Mouse (Mus musculus) thymus, adult 2 months (tissue): ENCODE measurements around the gene Gm28308. TPM values are rescaled to one million over a fixed set of nuclear protein-coding genes. Genes with fewer than 3 reads are reported as not detected.

Source experiments
- DNase-seq: peaks from one replicate; pipeline ENCODE4 v3.0.0; 2021
- H3K27ac ChIP-seq: fragments of 200-500 bp; 2 replicates; pipeline ENCODE4 v1.5.1; 2012; ENCODE audit warnings: low read length, control low read depth; ENCODE audit not compliant: control insufficient read depth, insufficient read depth
- H3K27me3 ChIP-seq: fragments of 200-500 bp; 2 replicates; pipeline ENCODE4 v1.6.1; 2012; ENCODE audit warnings: mild to moderate bottlenecking, low read length, moderate library complexity, mixed read lengths; ENCODE audit not compliant: control insufficient read depth, insufficient read depth
- H3K36me3 ChIP-seq: fragments of 200-500 bp; 2 replicates; pipeline ENCODE4 v1.6.1; 2012; ENCODE audit warnings: mild to moderate bottlenecking, low read length, moderate library complexity; ENCODE audit not compliant: control insufficient read depth, insufficient read depth
- H3K4me1 ChIP-seq: fragments of 200-500 bp; replicated peaks from 2 replicates; pipeline ENCODE4 v1.6.1; 2012; ENCODE audit warnings: low read length; ENCODE audit not compliant: control insufficient read depth, insufficient read depth
- H3K4me3 ChIP-seq: fragments of 200-500 bp; 2 replicates; pipeline ENCODE4 v1.5.1; 2012; ENCODE audit warnings: mild to moderate bottlenecking, low read length, control low read depth, moderate library complexity; ENCODE audit not compliant: control insufficient read depth, insufficient read depth
- CTCF ChIP-seq: fragments of 200-500 bp; IDR thresholded peaks from 2 replicates; pipeline ENCODE4 v1.5.1; 2012; ENCODE audit warnings: mild to moderate bottlenecking, control low read depth, low read length, moderate library complexity, borderline replicate concordance; ENCODE audit not compliant: control insufficient read depth, poor library complexity, insufficient read depth; ENCODE audit errors: extremely low read depth
- POLR2A ChIP-seq: fragments of 200-500 bp; IDR thresholded peaks from 2 replicates; pipeline ENCODE4 v1.6.1; 2012; ENCODE audit warnings: mild to moderate bottlenecking, low read length, control low read depth, moderate library complexity; ENCODE audit not compliant: control insufficient read depth, poor library complexity, insufficient read depth; ENCODE audit errors: extremely low read depth
- WGBS: fragments of 180-500 bp; shearing (Covaris S2); methylation state at CpG from one replicate; pipeline ENCODE4 v1.1.7; 2018; 5-methylcytosine and 5-hydroxymethylcytosine counted together
- polyA plus RNA-seq: library from polyadenylated mRNA; depleted of rRNA; stranded (reverse); fragments of >200 nt; gene quantifications from 2 replicates; pipeline ENCODE4 v1.2.3, GENCODE M21; 2012

The Gm28308 gene
- polyA plus RNA-seq, 1 experiment, result 0.24 TPM

DNA sequence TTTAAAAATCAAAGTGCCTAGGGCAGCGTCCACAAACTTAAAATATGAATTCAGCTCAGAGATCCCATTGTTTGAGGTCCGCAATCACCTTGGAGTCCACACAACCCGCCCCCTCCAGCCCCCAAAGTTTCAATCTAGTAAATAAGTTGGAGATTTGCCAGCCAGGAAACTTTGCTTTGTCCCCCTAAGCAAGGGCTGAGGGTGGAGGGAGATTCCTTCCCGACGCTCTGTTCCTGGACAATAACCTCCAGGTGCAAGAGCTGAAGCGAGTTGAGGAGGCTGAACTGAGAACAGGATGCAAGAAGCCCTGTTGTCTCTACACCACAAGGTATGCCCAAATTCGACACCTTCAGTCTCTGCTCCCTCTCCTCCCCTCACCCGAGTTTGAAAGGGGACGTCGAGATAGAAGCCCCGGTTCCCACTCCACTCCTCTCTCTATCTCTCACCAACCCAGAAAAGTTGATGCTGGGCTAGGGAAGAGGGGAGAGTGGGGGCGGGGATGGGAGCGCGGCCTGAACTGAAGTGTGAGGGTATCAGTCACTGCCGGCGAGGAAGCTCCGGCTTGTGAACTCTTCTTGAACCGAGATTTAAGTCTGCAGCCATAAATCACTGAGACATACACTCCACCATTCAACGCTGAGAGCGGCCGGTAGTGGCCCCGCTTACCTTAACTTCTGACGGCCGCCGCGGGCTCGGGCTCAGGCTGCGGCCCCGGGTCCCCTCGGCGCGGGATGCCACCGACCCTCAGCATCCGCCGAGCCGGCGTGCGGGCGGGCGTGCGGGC is 38.0 kb downstream of the Gm28308 start:
- Histone ChIP-seq H3K4me3 (no peak overlapping the region), H3K36me3 (no peaks in the 10 kb centered on the region), H3K4me1 (no peaks in the 10 kb centered on the region), H3K27me3 (no peaks in the 10 kb centered on the region), H3K27ac (no peak overlapping the region)
- no peak for DNase-seq
- WGBS, result 86% methylated on average over 41 of the region's 41 CpGs
- TF ChIP-seq CTCF (no peak), POLR2A (no peak)

DNA sequence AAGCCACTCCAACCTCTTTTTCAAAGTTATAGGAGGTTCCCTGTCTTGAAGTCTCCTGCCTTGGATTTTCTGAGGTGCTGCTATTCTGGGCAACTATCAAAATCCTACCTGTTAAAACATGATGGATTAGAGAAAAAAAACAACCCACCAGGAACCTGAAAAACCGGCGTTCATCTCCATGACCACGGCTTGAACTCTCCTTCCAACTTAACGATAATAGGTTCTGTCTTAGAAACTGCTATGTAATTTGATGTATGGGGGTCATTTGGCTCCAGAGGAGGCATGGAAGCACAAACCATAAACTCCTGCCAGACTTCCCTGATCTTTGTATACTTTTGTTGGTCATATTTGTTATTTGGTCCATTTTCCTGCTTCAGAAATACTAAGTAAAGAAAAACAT is 39.5 kb downstream of the Gm28308 start:
- no peak overlapping the region for H3K27ac ChIP-seq
- no peak overlapping the region for H3K4me3 ChIP-seq
- no peaks in the 10 kb centered on the region for H3K27me3 ChIP-seq
- 89% methylated on average over 4 of the region's 4 CpGs for WGBS
- no peaks in the 10 kb centered on the region for H3K4me1 ChIP-seq
- H3K36me3 ChIP-seq, result no peaks in the 10 kb centered on the region
- DNase-seq, result no peak
- no peak for TF ChIP-seq POLR2A

DNA sequence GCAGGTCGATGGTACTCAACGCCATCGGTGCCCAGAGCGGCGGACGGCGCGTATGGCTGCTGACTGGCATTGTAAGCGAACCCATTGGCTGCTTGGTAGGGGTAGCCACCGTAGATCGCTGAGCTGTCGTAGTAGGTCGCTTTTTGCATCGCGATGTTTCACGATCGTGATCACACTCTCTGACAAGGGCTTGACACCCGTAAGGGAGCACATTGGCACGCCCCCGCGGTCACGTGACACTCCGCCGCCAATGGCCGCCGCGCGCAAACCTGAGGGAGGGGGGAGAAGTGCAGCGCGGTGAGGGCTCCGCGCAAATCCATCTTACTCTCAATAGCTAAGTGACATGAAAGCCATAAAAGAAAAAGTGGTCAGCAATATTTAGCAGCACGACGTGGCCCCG is 40.6 kb downstream of the Gm28308 start:
- Histone ChIP-seq H3K4me1 (no peaks in the 10 kb centered on the region), H3K4me3 (no peak overlapping the region), H3K27ac (peak overlapping the region; percentile 45; the same call in 1 of the 2 replicates), H3K36me3 (no peaks in the 10 kb centered on the region), H3K27me3 (0 out of 2 replicates have a peak, but pooled peaks cover 2% of the 10 kb centered on the region)
- TF ChIP-seq POLR2A (no peak), CTCF (no peak)
- WGBS, result 90% methylated on average over 35 of the region's 35 CpGs
- no peak for DNase-seq

DNA sequence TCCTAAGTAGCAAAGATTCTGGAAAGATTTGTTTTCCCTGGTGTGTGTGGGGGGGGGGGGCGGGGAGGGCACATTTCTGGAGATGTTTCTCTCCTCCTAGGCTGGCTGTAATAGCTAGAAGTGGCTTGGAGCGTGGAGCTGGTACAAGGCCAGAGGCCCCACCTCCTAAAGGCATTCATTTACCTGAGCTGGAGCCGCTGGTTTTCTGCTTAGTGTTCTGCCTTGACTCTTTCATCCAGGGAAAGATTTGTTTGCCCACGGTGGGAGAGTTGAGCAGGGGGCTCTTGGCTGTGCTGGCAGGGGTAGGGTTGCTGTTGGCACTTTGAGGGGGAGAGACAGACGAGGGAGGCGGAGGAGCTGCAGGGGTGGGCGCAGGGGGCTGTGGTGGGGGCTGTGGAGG is 41.2 kb downstream of the Gm28308 start:
- DNase-seq, result no peak
- TF ChIP-seq POLR2A, result no peak
- TF ChIP-seq CTCF, result no peak
- H3K4me3 ChIP-seq, result no peak overlapping the region

DNA sequence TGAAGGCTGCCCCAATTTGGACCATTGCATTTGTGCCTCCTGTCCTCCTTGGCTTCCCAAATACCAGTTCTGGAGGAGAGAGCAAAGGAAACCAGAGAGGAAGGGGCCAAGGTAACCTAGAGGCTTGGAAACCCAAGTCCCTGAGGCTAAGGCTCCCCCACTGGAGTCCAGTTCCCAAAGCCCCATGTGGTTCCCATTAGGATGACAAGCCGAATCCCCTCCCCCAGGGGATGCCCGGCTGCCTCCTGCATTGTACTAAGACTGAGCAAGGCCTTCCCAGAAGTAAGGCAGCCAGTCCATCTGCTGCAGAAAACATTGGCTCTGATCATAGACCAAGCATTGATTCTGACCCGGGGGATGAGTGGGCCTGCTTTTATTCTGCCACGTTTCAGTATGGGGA is 41.8 kb downstream of the Gm28308 start:
- Histone ChIP-seq H3K27ac (no peak overlapping the region), H3K4me3 (no peak overlapping the region), H3K4me1 (no peaks in the 10 kb centered on the region), H3K36me3 (no peaks in the 10 kb centered on the region), H3K27me3 (0 out of 2 replicates have a peak, but pooled peaks cover 2% of the 10 kb centered on the region)
- TF ChIP-seq POLR2A (no peak), CTCF (no peak)
- WGBS, result 90% methylated on average over 4 of the region's 4 CpGs
- no peak for DNase-seq

More for the DNA sequence above, 41.2 kb downstream of the Gm28308 start:
- Histone ChIP-seq H3K27ac (no peak overlapping the region; the same call in 1 of the 2 replicates), H3K27me3 (0 out of 2 replicates have a peak, but pooled peaks cover 2% of the 10 kb centered on the region), H3K36me3 (no peaks in the 10 kb centered on the region), H3K4me1 (no peaks in the 10 kb centered on the region)
- WGBS, result 98% methylated on average over 7 of the region's 7 CpGs

DNA sequence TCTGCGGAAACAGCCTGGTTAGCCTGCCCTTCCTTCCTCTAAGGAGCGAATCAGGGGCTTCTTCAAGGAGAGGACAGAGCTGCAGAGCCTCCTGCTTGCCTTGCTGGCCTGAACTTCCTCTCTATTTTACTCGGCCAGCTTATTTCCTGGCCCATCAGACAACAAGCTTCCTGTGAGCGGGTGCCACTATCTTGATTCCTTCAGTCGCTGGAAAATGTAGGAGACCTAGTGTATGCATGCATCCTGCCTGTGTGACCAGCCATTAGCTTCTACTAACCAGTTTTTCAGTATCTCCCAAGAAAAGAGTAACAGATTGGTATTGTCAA is 42.3 kb downstream of the Gm28308 start:
- Histone ChIP-seq H3K27ac (no peak overlapping the region), H3K4me1 (no peaks in the 10 kb centered on the region), H3K36me3 (no peaks in the 10 kb centered on the region), H3K27me3 (0 out of 2 replicates have a peak, but pooled peaks cover 2% of the 10 kb centered on the region), H3K4me3 (no peak overlapping the region)
- no peak for TF ChIP-seq POLR2A
- no peak for TF ChIP-seq CTCF
- WGBS, result 81% methylated on average over 5 of the region's 5 CpGs
- DNase-seq, result no peak
